Mouse (Mus musculus) neural tube, embryonic 10.5 days (tissue): ENCODE data around the gene Btbd35f19.
"Not testable (repeated sequence)": the region's sequence is repeated elsewhere in the genome, so short reads cannot be mapped to it uniquely, and the experiment has no call there.

Source experiments
- DNase-seq: peaks from one replicate; pipeline ENCODE4 v3.0.0-alpha.2; 2017; ENCODE audit warnings: low spot score; ENCODE audit errors: extremely low spot score

Gene Btbd35f19

DNA sequence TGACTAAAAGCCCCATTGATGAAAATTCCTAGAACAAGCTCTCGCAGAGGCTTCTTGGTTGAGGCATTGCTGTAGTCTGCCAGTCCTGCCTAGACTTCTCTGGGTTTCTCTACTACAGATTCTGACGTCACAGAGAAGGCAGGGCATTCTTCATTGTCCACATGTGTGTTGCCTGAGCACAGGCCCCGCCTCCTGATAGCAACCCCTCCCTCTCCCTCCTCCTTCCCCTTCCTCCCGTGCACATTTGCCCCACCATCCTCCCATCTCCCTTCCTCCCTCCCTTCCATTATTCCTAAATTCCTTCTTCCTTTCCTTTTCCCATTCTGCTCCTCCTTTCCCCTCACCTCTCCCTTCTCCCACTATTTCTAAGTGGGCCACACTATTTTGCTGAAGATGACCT lies at the start of gene Btbd35f19:
TSS of gene Btbd35f19 (minus strand) at position 101 of the 400 bp plus-strand sequence.
- DNase-seq, result not testable (repeated sequence)

DNA sequence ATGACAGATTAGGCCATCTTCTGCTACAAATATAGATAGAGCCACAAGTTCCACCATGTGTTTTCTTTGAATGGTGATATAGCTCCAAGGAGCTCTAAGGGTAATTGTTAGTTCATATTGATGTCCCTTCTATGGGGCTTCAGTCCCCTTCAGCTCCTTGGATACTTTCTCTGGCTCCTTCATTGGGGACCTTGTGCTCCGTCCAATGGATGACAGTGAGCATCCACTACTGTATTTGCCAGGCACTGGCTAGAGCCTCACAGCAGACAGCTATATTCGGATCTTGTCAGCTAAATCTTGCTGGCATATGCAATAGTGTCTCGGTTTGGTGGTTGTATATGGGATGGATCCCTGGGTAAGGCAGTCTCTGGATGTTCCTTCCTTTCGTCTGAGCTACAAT lies 41.8 kb downstream of the Btbd35f19 start:
- DNase-seq, result not testable (repeated sequence)

DNA sequence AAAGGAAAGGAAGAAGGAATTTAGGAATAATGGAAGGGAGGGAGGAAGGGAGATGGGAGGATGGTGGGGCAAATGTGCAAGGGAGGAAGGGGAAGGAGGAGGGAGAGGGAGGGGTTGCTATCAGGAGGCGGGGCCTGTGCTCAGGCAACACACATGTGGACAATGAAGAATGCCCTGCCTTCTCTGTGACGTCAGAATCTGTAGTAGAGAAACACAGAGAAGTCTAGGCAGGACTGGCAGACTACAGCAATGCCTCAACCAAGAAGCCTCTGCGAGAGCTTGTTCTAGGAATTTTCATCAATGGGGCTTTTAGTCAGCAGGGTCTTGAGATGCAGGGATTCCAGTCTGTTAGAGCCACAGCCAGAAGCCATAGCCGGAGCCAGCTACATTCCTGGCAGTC lies 47.6 kb downstream of the Btbd35f19 start, which contains the start of gene Btbd35f26:
TSS of gene Btbd35f26 (plus strand) at position 301 of the 400 bp plus-strand sequence.
- DNase-seq, result not testable (repeated sequence)
